Mouse (Mus musculus) right cerebral cortex, adult 18-20 months (tissue): ENCODE measurements at regions not wholly inside any gene's neighbourhood (a gene's known extent, or its start where the extent isn't known, plus 50 kb on each side); places are given as distances from the start of the nearest gene placed in this dataset.

Experiments
- DNase-seq: peaks from one replicate; pipeline ENCODE4 v3.0.0; 2022; ENCODE audit warnings: mixed read lengths

- DNase-seq: no peak
These were observed 179.1 kb upstream of the Pcdh10 start for GRCm38 (mm10) chr3:45198994-45199589.

- no peak for DNase-seq
These were observed 173.7 kb upstream of the Pcdh10 start for GRCm38 (mm10) chr3:45204392-45205043.

GRCm38 (mm10) chr3:45231641-45232433 is 146.4 kb upstream of the Pcdh10 start:
- DNase-seq: no peak

GRCm38 (mm10) chr3:45238457-45238856 is 139.7 kb upstream of the Pcdh10 start:
- no peak for DNase-seq

- no peak for DNase-seq
These were observed 132.7 kb upstream of the Pcdh10 start for GRCm38 (mm10) chr3:45245456-45245855.

- DNase-seq: no peak
These were observed 131.6 kb upstream of the Pcdh10 start for GRCm38 (mm10) chr3:45246601-45247000.

GRCm38 (mm10) chr3:45276783-45277182 is 101.4 kb upstream of the Pcdh10 start:
- peak; percentile 20 for DNase-seq

- DNase-seq: no peak
These were observed 80.8 kb upstream of the Pcdh10 start for GRCm38 (mm10) chr3:45297242-45297853.

GRCm38 (mm10) chr3:45319257-45319656 is 58.9 kb upstream of the Pcdh10 start:
- no peak for DNase-seq
